Mouse (Mus musculus) testis, adult 2 months (tissue): ENCODE measurements at regions not wholly inside any gene's neighbourhood (a gene's known extent, or its start where the extent isn't known, plus 50 kb on each side); places are given as distances from the start of the nearest gene placed in this dataset.

Source experiments
- CTCF ChIP-seq: fragments of 200-500 bp; IDR thresholded peaks from 2 replicates; pipeline ENCODE4 v1.5.1; 2012; ENCODE audit warnings: low read depth, mild to moderate bottlenecking, inconsistent platforms, low read length, moderate library complexity; ENCODE audit not compliant: control insufficient read depth, insufficient read depth, insufficient replicate concordance
- POLR2A ChIP-seq: fragments of 200-500 bp; IDR thresholded peaks from 2 replicates; pipeline ENCODE4 v1.6.1; 2012; ENCODE audit warnings: low read depth, mild to moderate bottlenecking, inconsistent platforms, low read length, moderate library complexity; ENCODE audit not compliant: control insufficient read depth

- no peak for TF ChIP-seq POLR2A
- TF ChIP-seq CTCF = no peak
These were observed 199.6 kb downstream of the Cetn3 start for GRCm38 (mm10) chr13:81982491-81982890.
